Mouse (Mus musculus) cerebellum, postnatal 36 days (tissue): Measurements from ENCODE around the gene Pdss2.

Experiments
- DNase-seq, 2 experiments: peaks; one replicate each; pipeline ENCODE4 v3.0.0; 2021 to 2022; ENCODE audit warnings: mixed read lengths in 2 of 2

Pdss2 gene

DNA sequence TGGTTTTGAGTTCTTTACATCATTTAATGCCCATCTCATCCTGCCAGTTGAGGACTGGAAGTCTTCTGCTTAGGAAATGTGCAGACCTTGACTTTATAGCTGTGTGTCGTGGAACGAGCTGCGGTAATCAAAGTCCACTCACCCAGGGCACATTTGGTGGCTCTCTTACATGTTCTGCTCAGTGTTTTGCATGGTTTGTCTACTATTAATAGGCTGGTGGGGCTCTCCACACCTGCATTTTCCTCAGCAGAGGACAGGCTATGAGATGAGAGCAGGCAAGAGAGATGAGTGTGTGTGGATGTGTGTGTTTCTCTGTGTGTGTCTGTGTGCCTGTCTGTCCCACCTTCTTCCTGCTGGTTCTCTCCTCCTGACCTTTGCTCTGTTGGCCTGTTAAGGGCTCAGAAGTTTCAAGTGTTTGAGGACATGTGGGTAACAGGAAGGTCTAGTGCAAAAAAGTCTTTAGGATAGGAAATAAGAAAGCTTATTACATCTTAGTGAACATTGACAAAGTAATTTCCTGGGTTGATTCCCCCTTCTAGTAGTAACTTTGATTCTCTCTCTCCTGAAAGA, 266.2 kb downstream of the Pdss2 start:
- no peak for DNase-seq

DNA sequence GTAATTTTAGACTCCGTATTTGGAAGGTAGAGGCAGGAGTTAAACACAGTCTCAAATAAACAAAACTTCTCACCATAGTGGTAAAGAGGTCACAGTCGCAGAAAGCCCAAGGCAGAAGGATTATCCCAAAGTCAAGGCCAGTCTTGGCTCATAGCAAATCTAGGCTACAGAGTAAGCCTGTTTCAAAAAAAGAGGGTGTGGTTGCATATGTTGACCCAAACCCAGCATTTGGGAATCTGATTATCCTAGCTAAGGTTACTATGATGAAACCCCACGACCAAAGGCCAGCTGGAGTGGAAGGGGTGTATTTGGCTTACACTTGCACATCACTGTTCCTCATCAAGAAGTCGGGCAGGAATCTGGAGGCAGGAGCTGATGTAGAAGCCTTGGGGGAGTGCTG, 267.0 kb downstream of the Pdss2 start:
- no peak for DNase-seq

DNA sequence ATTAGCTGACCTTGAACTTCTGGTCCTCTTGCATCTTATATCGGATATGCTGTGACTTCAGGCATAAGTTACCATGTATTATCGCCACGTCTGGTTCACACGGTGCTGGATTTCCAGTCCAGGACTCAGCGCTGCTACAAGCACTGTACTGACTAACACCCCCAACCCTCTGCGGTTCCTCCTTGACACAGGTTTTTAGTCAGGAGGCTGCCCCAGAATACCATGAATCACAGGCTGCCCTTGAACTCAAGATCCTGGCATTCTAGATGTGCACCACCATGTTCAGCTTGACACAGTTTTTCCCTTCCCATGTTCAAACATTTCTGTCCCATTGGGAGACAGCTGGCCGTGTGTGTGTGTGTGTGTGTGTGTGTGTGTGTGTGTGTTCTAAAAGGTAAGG, 267.9 kb downstream of the Pdss2 start:
- DNase-seq = no peak

DNA sequence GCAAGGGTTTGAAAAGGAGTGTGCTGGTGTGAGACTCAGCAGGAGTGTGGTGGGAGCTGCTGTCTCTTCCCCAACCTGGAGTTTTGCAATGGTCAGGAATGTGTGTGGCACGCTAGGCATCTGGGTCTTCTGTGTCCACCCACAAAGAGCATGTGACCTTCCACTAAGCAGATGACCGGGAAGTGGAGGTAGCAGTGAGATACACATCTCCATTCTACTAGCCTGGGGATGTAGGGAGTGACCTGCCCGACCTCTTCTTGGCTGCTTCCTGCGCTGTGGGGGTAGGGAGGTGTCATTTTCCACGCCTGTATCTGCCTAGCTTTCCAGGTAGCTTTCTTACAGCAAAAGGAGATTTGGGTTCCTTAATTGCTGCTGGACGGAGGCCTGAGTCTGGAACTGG, 268.3 kb downstream of the Pdss2 start:
- DNase-seq = no peak

DNA sequence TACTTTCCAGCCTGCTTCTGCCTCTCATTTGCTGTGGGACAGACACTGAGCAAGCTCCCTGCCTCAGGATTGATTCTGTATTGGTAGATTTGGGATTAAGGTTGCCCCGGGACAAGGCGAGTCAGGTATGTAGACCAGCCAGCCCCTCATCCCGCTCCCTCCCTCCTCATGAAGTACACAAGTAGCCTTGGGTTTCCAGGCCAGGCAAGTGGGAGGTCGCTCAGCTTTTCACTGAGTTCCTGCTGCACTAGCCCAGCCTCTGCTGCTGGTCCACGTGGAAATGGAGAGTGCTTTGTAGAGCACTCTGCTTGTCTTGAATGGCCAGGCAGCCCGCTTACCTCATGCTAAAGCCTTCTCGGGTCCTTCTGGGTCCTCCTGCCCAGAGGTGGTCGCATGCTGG, 268.7 kb downstream of the Pdss2 start:
- no peak for DNase-seq

DNA sequence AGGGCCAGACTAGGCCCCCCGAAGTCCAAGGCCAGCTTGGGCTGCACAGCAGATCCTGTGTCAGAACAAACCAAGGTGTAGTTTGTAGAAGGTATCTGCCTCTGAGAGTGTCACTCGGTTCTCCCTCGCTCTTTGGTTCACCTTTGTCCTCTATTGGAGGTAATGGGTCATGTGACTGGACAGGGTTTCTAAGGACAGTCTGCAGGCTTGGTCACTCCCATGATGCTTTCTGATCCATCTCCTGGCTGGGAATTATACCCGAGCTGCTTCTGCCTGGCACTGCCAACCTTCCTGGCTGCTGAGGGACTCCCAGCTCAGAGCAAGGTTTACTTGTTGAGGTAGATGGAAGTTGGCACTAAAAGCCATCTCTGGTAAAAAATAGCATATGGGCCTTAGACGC, 269.6 kb downstream of the Pdss2 start:
- no peak for DNase-seq

DNA sequence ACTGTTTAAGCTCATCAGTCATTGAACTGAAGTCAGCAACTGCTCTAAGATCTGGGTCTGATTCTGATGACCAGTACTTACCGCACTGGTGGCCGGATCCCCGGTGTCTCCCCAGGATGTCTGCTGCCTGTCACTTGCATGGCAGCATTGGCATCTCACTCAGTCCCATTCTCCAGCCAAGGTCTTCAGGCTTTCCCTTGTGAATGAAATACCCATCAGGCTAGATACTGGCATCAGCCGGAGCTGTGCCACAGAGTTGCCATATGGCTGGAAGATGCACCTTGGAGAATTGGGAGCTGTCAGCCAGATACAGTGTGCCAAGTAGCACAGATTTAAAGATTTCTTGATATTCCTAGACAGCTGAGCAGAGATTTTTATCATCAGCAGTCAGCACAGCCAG, 281.3 kb downstream of the Pdss2 start:
- DNase-seq = peak; percentile 45 to 51

DNA sequence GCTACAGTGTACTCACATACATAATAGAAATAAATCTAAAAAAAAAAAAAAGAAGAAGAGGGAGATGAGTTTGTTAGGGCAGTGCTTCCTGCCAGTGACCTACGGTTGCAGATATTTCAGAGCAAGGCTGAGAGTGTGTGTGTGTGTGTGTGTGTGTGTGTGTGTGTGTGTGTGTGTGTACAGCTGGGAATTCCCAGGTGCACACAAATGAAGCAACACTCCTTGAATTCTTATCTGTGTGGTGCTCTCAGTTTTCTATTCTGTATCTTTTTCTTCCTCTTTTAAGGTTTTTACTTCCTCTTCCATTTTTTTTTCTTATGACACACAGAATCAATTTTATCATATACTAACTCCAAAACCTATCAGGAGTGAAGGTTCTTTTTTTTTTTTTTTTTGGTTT, 283.0 kb downstream of the Pdss2 start:
- no peak for DNase-seq

DNA sequence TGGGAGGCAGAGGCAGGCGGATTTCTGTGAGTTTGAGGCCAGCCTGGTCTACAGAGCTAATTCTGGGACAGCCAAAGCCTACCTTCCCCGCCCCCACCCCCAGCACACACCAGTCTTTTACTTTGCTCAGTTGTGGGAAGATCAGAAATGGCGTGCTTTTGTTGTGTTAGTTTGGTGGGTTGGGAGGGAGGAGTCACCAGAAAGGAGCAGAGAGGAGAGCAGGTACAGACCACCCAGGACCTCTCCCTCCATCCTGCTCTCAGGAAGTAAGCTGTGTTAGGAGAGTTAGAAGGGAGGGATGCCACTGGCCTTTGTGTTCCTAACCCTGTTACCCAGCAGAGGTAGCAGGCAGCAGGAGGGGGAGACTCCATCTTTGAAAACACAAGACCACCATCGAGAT, 285.8 kb downstream of the Pdss2 start:
- no peak for DNase-seq

DNA sequence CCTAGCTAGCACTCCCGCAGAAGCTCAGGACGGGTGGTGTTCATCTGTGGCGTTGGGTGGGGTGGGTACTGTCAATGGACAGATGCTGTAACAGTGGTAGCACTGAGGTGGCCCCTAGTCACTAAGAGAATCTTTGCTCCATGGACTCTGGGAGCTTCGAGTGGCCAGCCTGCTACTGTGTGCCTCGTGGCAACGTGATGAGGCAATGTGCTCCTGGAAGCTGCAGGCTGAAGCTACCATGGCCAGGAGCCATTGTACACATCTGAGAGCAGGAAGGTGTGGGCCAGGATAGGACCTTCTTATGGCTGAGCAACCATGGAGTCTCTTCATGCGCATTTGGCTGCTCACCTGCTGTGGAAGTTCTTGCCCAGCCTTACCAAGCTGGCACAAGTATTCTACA, 287.9 kb downstream of the Pdss2 start:
- no peak for DNase-seq

DNA sequence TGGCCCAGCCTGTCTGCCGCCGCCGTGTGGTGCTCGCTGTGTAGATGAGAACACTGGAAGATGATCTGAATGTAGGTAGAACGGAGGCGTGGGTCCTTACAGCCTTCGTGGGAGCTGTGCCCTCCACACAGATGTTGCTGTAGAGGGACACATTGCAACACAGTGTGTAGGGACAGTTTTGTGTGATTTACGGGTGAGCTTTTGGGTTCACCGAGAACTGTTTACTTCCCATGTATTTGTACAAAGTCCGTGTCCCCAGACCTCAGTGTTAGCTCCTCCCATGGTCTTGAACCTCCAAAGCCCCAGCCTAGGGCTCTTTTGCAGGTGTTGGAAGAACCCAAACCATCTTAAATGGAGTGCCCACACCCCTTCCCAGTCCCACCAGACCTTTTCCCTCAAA, 291.7 kb downstream of the Pdss2 start:
- no peak for DNase-seq
